25 mouse cellular contexts compared by ENCODE assay signal in the genomic region with DNA sequence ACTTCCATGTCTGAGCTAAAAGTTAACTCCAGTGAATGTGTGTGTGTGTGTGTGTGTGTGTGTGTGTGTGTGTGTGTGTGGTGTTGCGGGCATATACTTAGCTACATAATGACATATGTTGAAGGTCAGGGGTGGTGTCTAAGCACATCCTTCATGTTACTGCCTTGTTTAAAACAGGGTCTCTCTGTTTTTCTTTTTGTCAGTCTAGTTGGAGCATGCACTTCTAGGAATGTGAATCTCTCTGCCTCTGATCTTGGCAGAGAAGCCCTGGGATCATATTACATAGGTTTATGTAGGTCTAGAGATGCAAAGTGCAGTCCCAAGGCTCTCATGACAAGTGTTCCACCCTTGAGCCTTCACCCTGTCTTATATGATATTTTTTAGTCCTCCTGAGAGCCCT.
DNase-seq lines count a peak whose midpoint lies in the region; ATAC-seq and TF ChIP-seq lines count a peak whose summit lies in the region.
"Had no signal": no experiment of that assay in that cellular context is flagged by ENCODE, and none has a peak within 500 bp of the region (broad histone marks: within the 10 kb centered on the region; RNA-seq: fewer than 3 reads in every experiment).

No protein-coding gene starts in this region.

- H3K9ac ChIP-seq in heart, embryonic 11.5 days (ENCODE audit: low read depth, low read length), result no peak overlapping the region
- H3K9ac ChIP-seq in lung, embryonic 14.5 days, result no peak overlapping the region
- H3K9ac ChIP-seq: embryonic facial prominence, embryonic 15.5 days; forebrain, embryonic 12.5 days; forebrain, postnatal 0 days; liver, embryonic 14.5 days; neural tube, embryonic 12.5 days had no signal

- intact Hi-C loops in heart, postnatal 36 days (cut with DNase I), result no loop called here

- H3K4me1 ChIP-seq in heart, embryonic 11.5 days (ENCODE audit: control insufficient read depth, insufficient read depth, low read length), result peaks cover 7% of the 10 kb centered on the region; the same call in 1 of the 2 replicates
- no peaks in the 10 kb centered on the region; the same call in 1 of the 2 replicates for H3K4me1 ChIP-seq in lung, embryonic 14.5 days (ENCODE audit: insufficient read depth)
- H3K4me1 ChIP-seq: embryonic facial prominence, embryonic 15.5 days; forebrain, embryonic 12.5 days; neural tube, embryonic 12.5 days had no signal

- H3K36me3 ChIP-seq in heart, embryonic 11.5 days (ENCODE audit: control insufficient read depth, insufficient read depth, low read length), result no peaks in the 10 kb centered on the region
- no peaks in the 10 kb centered on the region for H3K36me3 ChIP-seq in lung, embryonic 14.5 days (ENCODE audit: insufficient read depth)
- H3K36me3 ChIP-seq: embryonic facial prominence, embryonic 15.5 days; forebrain, embryonic 12.5 days; neural tube, embryonic 12.5 days had no signal

- TF ChIP-seq CTCF in lung, embryonic 14.5 days (IDR thresholded peaks at IDR 0.05; ENCODE audit: low read depth), result no peak

- H3K27ac ChIP-seq in heart, embryonic 11.5 days (ENCODE audit: low read depth, low read length), result 0 out of 2 replicates have a peak overlapping the region, but pooled peaks have one; percentile 15
- H3K27ac ChIP-seq in lung, embryonic 14.5 days (ENCODE audit: low read depth), result no peak overlapping the region
- H3K27ac ChIP-seq: embryonic facial prominence, embryonic 15.5 days; forebrain, embryonic 12.5 days; liver, embryonic 14.5 days; neural tube, embryonic 12.5 days had no signal

- no peaks in the 10 kb centered on the region for H3K27me3 ChIP-seq in heart, embryonic 11.5 days (ENCODE audit: control insufficient read depth, insufficient read depth, low read length)
- no peaks in the 10 kb centered on the region for H3K27me3 ChIP-seq in lung, embryonic 14.5 days (ENCODE audit: insufficient read depth, low read length)
- H3K27me3 ChIP-seq: embryonic facial prominence, embryonic 15.5 days; forebrain, embryonic 12.5 days; neural tube, embryonic 12.5 days had no signal

- no peak overlapping the region for H3K4me3 ChIP-seq in heart, embryonic 11.5 days (ENCODE audit: low read depth, low read length)
- H3K4me3 ChIP-seq in lung, embryonic 14.5 days (ENCODE audit: low read depth, low read length), result no peak overlapping the region
- H3K4me3 ChIP-seq: embryonic facial prominence, embryonic 15.5 days; forebrain, embryonic 12.5 days; neural tube, embryonic 12.5 days had no signal

- no peak for ATAC-seq in heart, embryonic 11.5 days (replicated peaks; ENCODE audit: insufficient number of reproducible peaks, low FRiP score, low TSS enrichment)
- peak; percentile 70; the same call in 1 of the 2 replicates for ATAC-seq in lung, embryonic 14.5 days (ENCODE audit: insufficient read depth)
- ATAC-seq: CD4-positive, CD25-positive, alpha-beta regulatory T cell, adult 4 months; forebrain, postnatal 0 days; hindbrain, embryonic 16.5 days; lung, postnatal 0 days; midbrain, embryonic 16.5 days had no signal

- 64% methylated on average over 1 of the region's 1 CpGs for WGBS in heart, embryonic 11.5 days (ENCODE audit: insufficient replicate concordance)
- WGBS in lung, embryonic 14.5 days, result 41% methylated on average over 1 of the region's 1 CpGs

- DNase-seq in heart, postnatal 36 days, result no peak
- DNase-seq in lung, embryonic 14.5 days, result peak; percentile 66
- DNase-seq in lung, postnatal 10 days, result no peak
- peak; percentile 57 for DNase-seq in embryo, embryonic 10.5 days (ENCODE audit: low spot score)
- peak; percentile 65 for DNase-seq in mesoderm, embryonic 11.5 days (ENCODE audit: low read depth, low spot score)
- DNase-seq in right cerebral cortex, postnatal 4 days, result no peak
- DNase-seq: adrenal gland, postnatal 14 days; cerebellum, adult 11 months; cerebellum, postnatal 10 days; forebrain, postnatal 0 days; gastrocnemius, postnatal 10 days; heart, postnatal 14 days; kidney, adult 2 months; layer of hippocampus, postnatal 36 days; liver had no signal

- H3K4me2 ChIP-seq in heart, embryonic 11.5 days, result no peak overlapping the region
- no peak overlapping the region for H3K4me2 ChIP-seq in lung, embryonic 14.5 days
- H3K4me2 ChIP-seq: embryonic facial prominence, embryonic 15.5 days; forebrain, embryonic 12.5 days; midbrain, embryonic 11.5 days; neural tube, embryonic 12.5 days had no signal

- no peaks in the 10 kb centered on the region for H3K9me3 ChIP-seq in heart, embryonic 11.5 days (replicated peaks; ENCODE audit: control insufficient read depth, low read length)
- H3K9me3 ChIP-seq in lung, embryonic 14.5 days (ENCODE audit: low read depth, low read length), result no peaks in the 10 kb centered on the region
- H3K9me3 ChIP-seq: embryonic facial prominence, embryonic 15.5 days; forebrain, embryonic 12.5 days; neural tube, embryonic 12.5 days had no signal

Comparison
In these comparisons a context has a peak if more than half of its experiments do, and no peak if none do; other contexts are left out.
1. DNase-seq: peak in lung, embryonic 14.5 days (single experiment), embryo, embryonic 10.5 days (single experiment) and mesoderm, embryonic 11.5 days (single experiment); none in heart, postnatal 36 days (0 of 2), lung, postnatal 10 days (single experiment) and right cerebral cortex, postnatal 4 days (single experiment).